Mouse (Mus musculus) kidney, adult 2 months (tissue): Measurements from ENCODE around the gene Hoxd13. TPM values are rescaled to one million over a fixed set of nuclear protein-coding genes. Genes with fewer than 3 reads are reported as not detected.

Experiments
- DNase-seq: peaks from one replicate; pipeline ENCODE4 v3.0.0; 2021
- H3K27ac ChIP-seq: fragments of 200-500 bp; 2 replicates; pipeline ENCODE4 v1.5.1; 2012; ENCODE audit warnings: low read depth, low read length, control low read depth, inconsistent platforms; ENCODE audit not compliant: insufficient read depth
- H3K27me3 ChIP-seq: fragments of 200-500 bp; replicated peaks from 2 replicates; pipeline ENCODE4 v1.6.1; 2012; ENCODE audit warnings: mild to moderate bottlenecking, moderate library complexity, low read length, inconsistent platforms; ENCODE audit not compliant: control insufficient read depth, insufficient read depth
- H3K36me3 ChIP-seq: fragments of 200-500 bp; 2 replicates; pipeline ENCODE4 v1.6.1; 2012; ENCODE audit warnings: mild to moderate bottlenecking, moderate library complexity, low read length, inconsistent platforms; ENCODE audit not compliant: control insufficient read depth, insufficient read depth
- H3K4me1 ChIP-seq: fragments of 200-500 bp; 2 replicates; pipeline ENCODE4 v1.6.1; 2011; ENCODE audit warnings: low read length; ENCODE audit not compliant: control insufficient read depth, insufficient read depth
- H3K4me3 ChIP-seq: fragments of 200-500 bp; 2 replicates; pipeline ENCODE4 v1.5.1; 2011; ENCODE audit warnings: mild to moderate bottlenecking, low read depth, low read length, control low read depth; ENCODE audit not compliant: insufficient read depth
- CTCF ChIP-seq: fragments of 200-500 bp; conservative IDR thresholded peaks from 2 replicates; pipeline ENCODE4 v1.5.1; 2011; ENCODE audit warnings: low read depth, mild to moderate bottlenecking, control low read depth, low read length, moderate library complexity, mixed read lengths; ENCODE audit not compliant: insufficient read depth, insufficient read length
- POLR2A ChIP-seq: fragments of 200-500 bp; IDR thresholded peaks from one replicate; pipeline ENCODE4 v1.6.1; 2011; ENCODE audit warnings: low read depth, low read length, control low read depth
- WGBS: fragments of 180-500 bp; shearing (Covaris S2); methylation state at CpG from one replicate; pipeline ENCODE4 v1.1.7; 2018; 5-methylcytosine and 5-hydroxymethylcytosine counted together
- polyA plus RNA-seq: library from polyadenylated mRNA; depleted of rRNA; stranded (reverse); fragments of >200 nt; gene quantifications from 2 replicates; pipeline ENCODE4 v1.2.3, GENCODE M21; 2012

Hoxd13 gene
- polyA plus RNA-seq, 1 experiment, result not detected

- Histone ChIP-seq H3K27me3 (peaks cover 9% of the 10 kb centered on the region), H3K4me1 (no peaks in the 10 kb centered on the region), H3K27ac (peak within 1 kb of the TSS; percentile 61; the same call in 1 of the 2 replicates), H3K4me3 (peak within 1 kb of the TSS; percentile 44), H3K36me3 (no peaks in the 10 kb centered on the region)
- TF ChIP-seq CTCF, result no peak
- no peak for TF ChIP-seq POLR2A
- 39% methylated on average over 15 of the region's 15 CpGs for WGBS
- no peak for DNase-seq
These were observed 10.9 kb downstream of the Hoxd13 start, which contains the start of gene Hoxd11 for GRCm38 (mm10) chr2:74678891-74679595. TSS of gene Hoxd11 (plus strand) at chr2:74679557.

GRCm38 (mm10) chr2:74679596-74679971, 11.5 kb downstream of the Hoxd13 start:
- 7% methylated on average over 26 of the region's 26 CpGs for WGBS
- Histone ChIP-seq H3K4me3 (peak overlapping the region; percentile 44), H3K4me1 (no peaks in the 10 kb centered on the region), H3K27ac (peak overlapping the region; percentile 61; the same call in 1 of the 2 replicates), H3K36me3 (no peaks in the 10 kb centered on the region), H3K27me3 (peaks cover 9% of the 10 kb centered on the region)
- DNase-seq, result no peak
- no peak for TF ChIP-seq CTCF
- no peak for TF ChIP-seq POLR2A

GRCm38 (mm10) chr2:74679980-74680379, 11.9 kb downstream of the Hoxd13 start:
- Histone ChIP-seq H3K4me1 (no peaks in the 10 kb centered on the region), H3K36me3 (no peaks in the 10 kb centered on the region), H3K4me3 (peak overlapping the region; percentile 44), H3K27ac (peak overlapping the region; percentile 61; the same call in 1 of the 2 replicates), H3K27me3 (peaks cover 9% of the 10 kb centered on the region)
- no peak for TF ChIP-seq POLR2A
- TF ChIP-seq CTCF, result no peak
- DNase-seq, result no peak
- 8% methylated on average over 23 of the region's 23 CpGs for WGBS

- H3K4me1 ChIP-seq, result no peaks in the 10 kb centered on the region
- peaks cover 9% of the 10 kb centered on the region for H3K27me3 ChIP-seq
These were observed 12.7 kb downstream of the Hoxd13 start for GRCm38 (mm10) chr2:74680561-74681398.

GRCm38 (mm10) chr2:74681594-74682531, 13.8 kb downstream of the Hoxd13 start:
- WGBS, result 2% methylated on average over 75 of the region's 78 CpGs
- peak overlapping the region; percentile 59; the same call in 1 of the 2 replicates for H3K27ac ChIP-seq
- H3K4me1 ChIP-seq, result no peaks in the 10 kb centered on the region
- peaks cover 9% of the 10 kb centered on the region for H3K27me3 ChIP-seq
- no peak for TF ChIP-seq POLR2A
- no peak for TF ChIP-seq CTCF
- peak overlapping the region; percentile 31 for H3K4me3 ChIP-seq
- peak; percentile 39 for DNase-seq
- no peaks in the 10 kb centered on the region for H3K36me3 ChIP-seq

More at GRCm38 (mm10) chr2:74680561-74681398, 12.7 kb downstream of the Hoxd13 start:
- Histone ChIP-seq H3K4me3 (peak overlapping the region; percentile 44; the same call in 1 of the 2 replicates), H3K27ac (peak overlapping the region; percentile 12), H3K36me3 (no peaks in the 10 kb centered on the region)
- WGBS, result 40% methylated on average over 21 of the region's 21 CpGs
- TF ChIP-seq CTCF (no peak), POLR2A (no peak)
- DNase-seq, result no peak

- TF ChIP-seq CTCF (no peak), POLR2A (no peak)
- no peaks in the 10 kb centered on the region for H3K4me1 ChIP-seq
- no peaks in the 10 kb centered on the region for H3K36me3 ChIP-seq
- 4% methylated on average over 47 of the region's 51 CpGs for WGBS
- H3K27me3 ChIP-seq, result peaks cover 10% of the 10 kb centered on the region
- DNase-seq, result peak; percentile 12
- peak overlapping the region; percentile 31 for H3K4me3 ChIP-seq
- H3K27ac ChIP-seq, result no peak overlapping the region
These were observed 14.7 kb downstream of the Hoxd13 start for GRCm38 (mm10) chr2:74682796-74683195.
